7 mouse cellular contexts compared by ENCODE assay signal in the genomic region with DNA sequence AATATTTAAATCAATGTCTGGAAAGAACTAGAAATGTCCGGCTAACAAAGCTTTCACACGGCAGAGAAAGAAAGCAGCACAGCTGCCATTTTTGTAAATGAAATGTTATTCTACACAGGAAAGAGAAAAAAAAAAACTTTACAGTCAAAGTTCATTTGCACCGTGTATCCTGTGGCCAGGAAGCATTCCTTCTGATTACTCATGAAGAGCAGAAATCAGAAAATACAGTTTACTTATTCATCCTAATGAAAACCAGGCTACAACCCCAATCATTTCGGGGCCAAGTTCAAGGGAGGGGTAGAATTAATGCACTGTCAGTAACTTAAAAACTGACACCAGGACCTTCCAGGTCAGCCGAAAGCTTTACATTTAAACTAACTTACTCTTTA. TPM values are rescaled to one million over a fixed set of nuclear protein-coding genes. Genes with fewer than 3 reads are reported as not detected.
DNase-seq lines count a peak whose midpoint lies in the region; ATAC-seq and TF ChIP-seq lines count a peak whose summit lies in the region.

No protein-coding gene starts in this region.

- no peaks in the 10 kb centered on the region for H3K9me3 ChIP-seq in forebrain, embryonic 14.5 days (replicated peaks; ENCODE audit: control insufficient read depth, low read length)
- H3K9me3 ChIP-seq in limb, embryonic 15.5 days, result no peaks in the 10 kb centered on the region

- no peak for TF ChIP-seq POLR2A in testis, adult 2 months (IDR thresholded peaks at IDR 0.05; ENCODE audit: control insufficient read depth, low read depth, low read length)

- peaks cover 11% of the 10 kb centered on the region for H3K4me1 ChIP-seq in testis, adult 2 months (ENCODE audit: control insufficient read depth, insufficient read depth, low read length)
- 0 out of 2 replicates have a peak, but pooled peaks cover 3% of the 10 kb centered on the region for H3K4me1 ChIP-seq in forebrain, embryonic 14.5 days (ENCODE audit: control insufficient read depth, insufficient read depth, low read length)
- H3K4me1 ChIP-seq in limb, embryonic 15.5 days, result peaks cover 32% of the 10 kb centered on the region

- no peaks in the 10 kb centered on the region for H3K36me3 ChIP-seq in testis, adult 2 months (ENCODE audit: control insufficient read depth, insufficient read depth, low read length)
- no peaks in the 10 kb centered on the region for H3K36me3 ChIP-seq in forebrain, embryonic 14.5 days (ENCODE audit: control insufficient read depth, insufficient read depth, low read length)
- no peaks in the 10 kb centered on the region for H3K36me3 ChIP-seq in limb, embryonic 15.5 days

- no peak overlapping the region; the same call in 1 of the 2 replicates for H3K4me3 ChIP-seq in testis, adult 2 months (ENCODE audit: control insufficient read depth, low read depth, low read length)
- H3K4me3 ChIP-seq in forebrain, embryonic 14.5 days (ENCODE audit: low read depth, low read length), result peak overlapping the region; percentile 52
- peak overlapping the region; percentile 78 for H3K4me3 ChIP-seq in limb, embryonic 15.5 days

- H3K27ac ChIP-seq in testis, adult 2 months (ENCODE audit: control insufficient read depth, insufficient read depth, low read depth, low read length), result peak overlapping the region; percentile 22; the same call in 1 of the 2 replicates
- H3K27ac ChIP-seq in forebrain, embryonic 14.5 days (ENCODE audit: low read depth, low read length), result no peak overlapping the region
- peak overlapping the region; percentile 96 for H3K27ac ChIP-seq in limb, embryonic 15.5 days

- TF ChIP-seq CTCF in testis, adult 2 months (IDR thresholded peaks at IDR 0.05; ENCODE audit: control insufficient read depth, insufficient read depth, insufficient replicate concordance, low read depth, low read length), result no peak

- H3K4me2 ChIP-seq in forebrain, embryonic 14.5 days (ENCODE audit: low read length), result peak overlapping the region; percentile 58
- H3K4me2 ChIP-seq in limb, embryonic 15.5 days, result peak overlapping the region; percentile 84

- H3K9ac ChIP-seq in forebrain, embryonic 14.5 days (ENCODE audit: low read length), result 0 out of 2 replicates have a peak overlapping the region, but pooled peaks have one; percentile 66
- no peak overlapping the region for H3K9ac ChIP-seq in limb, embryonic 15.5 days

- 39% methylated on average over 5 of the region's 5 CpGs for WGBS in forebrain, embryonic 14.5 days
- 15% methylated on average over 5 of the region's 5 CpGs for WGBS in limb, embryonic 15.5 days

- intact Hi-C loops in left cerebral cortex, postnatal 25 days (cut with DNase I), result no loop called here

- DNase-seq in testis, postnatal 14 days (ENCODE audit: low spot score), result no peak
- DNase-seq in forebrain, embryonic 14.5 days (ENCODE audit: low spot score), result no peak
- DNase-seq in yolk sac, embryonic 10.5 days (ENCODE audit: low spot score), result no peak
- no peak for DNase-seq in left cerebral cortex, postnatal 25 days (ENCODE audit: low spot score in 2 of 2)
- no peak for DNase-seq in layer of hippocampus, adult 18-20 months (ENCODE audit: low spot score in 2 of 2)

- no peak for ATAC-seq in forebrain, embryonic 14.5 days
- ATAC-seq in limb, embryonic 15.5 days (ENCODE audit: insufficient number of reproducible peaks, low FRiP score, low TSS enrichment, low read depth), result no peak

- H3K27me3 ChIP-seq in testis, adult 2 months (ENCODE audit: control insufficient read depth, insufficient read depth, low read length), result no peaks in the 10 kb centered on the region; the same call in 1 of the 2 replicates
- H3K27me3 ChIP-seq in forebrain, embryonic 14.5 days (replicated peaks; ENCODE audit: control insufficient read depth, insufficient read depth, low read length), result no peaks in the 10 kb centered on the region
- H3K27me3 ChIP-seq in limb, embryonic 15.5 days, result no peaks in the 10 kb centered on the region

RNA-seq across cellular contexts. Expression of gene Nfe2l2, which starts 1.9 kb away (rescaled TPM):
- polyA plus RNA-seq in testis, adult 2 months (2012; rRNA removed), result 11.5 and 14.0 TPM in 2 replicates
- 17.7 and 17.9 TPM in 2 replicates for polyA plus RNA-seq in forebrain, embryonic 14.5 days (2014; fragmentation: Nextera tagmentation; extraction: Ambion mirVana)
- polyA plus RNA-seq in limb, embryonic 15.5 days (2015; fragmentation: Nextera tagmentation; extraction: Ambion mirVana), result 40.7 and 45.2 TPM in 2 replicates
- 10 to 100 TPM; 11.5 to 12.1 TPM for total RNA-seq in left cerebral cortex, postnatal 25 days (2021)
- total RNA-seq in layer of hippocampus, adult 18-20 months (2021), result 10 to 100 TPM; 14.5 to 16.3 TPM

RNA-seq across cellular contexts. Expression of gene Hnrnpa3, which starts 43.5 kb away (rescaled TPM):
- polyA plus RNA-seq in testis, adult 2 months (2012; rRNA removed), result 42.0 and 60.0 TPM in 2 replicates
- polyA plus RNA-seq in forebrain, embryonic 14.5 days (2014; fragmentation: Nextera tagmentation; extraction: Ambion mirVana), result 182 and 209 TPM in 2 replicates
- polyA plus RNA-seq in limb, embryonic 15.5 days (2015; fragmentation: Nextera tagmentation; extraction: Ambion mirVana), result 243 and 306 TPM in 2 replicates
- total RNA-seq in left cerebral cortex, postnatal 25 days (2021), result 100 to 1,000 TPM; 279 to 295 TPM
- 100 to 1,000 TPM; 289 to 299 TPM for total RNA-seq in layer of hippocampus, adult 18-20 months (2021)
